Mouse (Mus musculus): Measurements from ENCODE around the gene Pdcd6. TPM values are rescaled to one million over a fixed set of nuclear protein-coding genes. Genes with fewer than 3 reads are reported as not detected.
A peak's percentile ranks its signal among the peaks of the same experiment; 100 is the strongest.

The Pdcd6 gene
- polyA plus RNA-seq, 1 experiment, result 65.0 TPM

GRCm38 (mm10) chr13:74301607-74301984 is 15.8 kb downstream of the Pdcd6 start:
- TF ChIP-seq GATA1 (IDR thresholded peaks at IDR 0.05; ENCODE audit: low read length), result no peak

GRCm38 (mm10) chr13:74300925-74301606 is 16.3 kb downstream of the Pdcd6 start:
- no peak for TF ChIP-seq GATA1 (IDR thresholded peaks at IDR 0.05; ENCODE audit: low read length)

GRCm38 (mm10) chr13:74296376-74296775 is 21.0 kb downstream of the Pdcd6 start:
- no peak for TF ChIP-seq GATA1 (IDR thresholded peaks at IDR 0.05; ENCODE audit: low read length)

DNA sequence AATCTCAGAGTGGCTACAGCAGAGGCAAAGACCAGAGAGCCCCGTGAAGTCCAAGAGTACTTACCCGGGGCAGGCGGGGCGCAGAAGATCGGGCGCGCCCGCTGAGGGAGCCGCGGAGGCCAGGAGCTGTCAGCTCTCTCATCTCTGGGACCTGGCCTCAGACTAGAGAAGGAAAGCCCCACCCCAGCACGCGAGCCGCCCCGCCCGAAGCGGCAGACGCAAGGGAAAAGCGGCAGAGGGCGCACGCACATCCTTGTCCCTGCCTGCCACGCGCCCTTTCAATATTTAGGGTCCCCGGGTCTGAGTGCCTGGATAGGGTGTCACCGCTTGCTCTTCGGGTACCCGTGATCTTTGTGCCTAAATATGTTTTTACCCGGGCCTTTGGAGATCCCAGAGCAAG is 25.2 kb downstream of the Pdcd6 start, which contains the start of gene Ahrr:
Gene Ahrr (minus strand): TSS at position 165 of the 400 bp plus-strand sequence.
- no peak for TF ChIP-seq GATA1 (IDR thresholded peaks at IDR 0.05; ENCODE audit: low read length)

- TF ChIP-seq GATA1 (IDR thresholded peaks at IDR 0.05; ENCODE audit: low read length), result no peak
These were observed 27.7 kb downstream of the Pdcd6 start for GRCm38 (mm10) chr13:74289646-74290045.

- no peak for TF ChIP-seq GATA1 (IDR thresholded peaks at IDR 0.05; ENCODE audit: low read length)
These were observed 35.1 kb downstream of the Pdcd6 start for GRCm38 (mm10) chr13:74282299-74282698.

- peak; percentile 8 for TF ChIP-seq GATA1 (IDR thresholded peaks at IDR 0.05; ENCODE audit: low read length)
These were observed 41.7 kb downstream of the Pdcd6 start for GRCm38 (mm10) chr13:74275726-74276125.

- no peak for TF ChIP-seq GATA1 (IDR thresholded peaks at IDR 0.05; ENCODE audit: low read length)
These were observed 57.0 kb downstream of the Pdcd6 start for GRCm38 (mm10) chr13:74260231-74260992.

DNA sequence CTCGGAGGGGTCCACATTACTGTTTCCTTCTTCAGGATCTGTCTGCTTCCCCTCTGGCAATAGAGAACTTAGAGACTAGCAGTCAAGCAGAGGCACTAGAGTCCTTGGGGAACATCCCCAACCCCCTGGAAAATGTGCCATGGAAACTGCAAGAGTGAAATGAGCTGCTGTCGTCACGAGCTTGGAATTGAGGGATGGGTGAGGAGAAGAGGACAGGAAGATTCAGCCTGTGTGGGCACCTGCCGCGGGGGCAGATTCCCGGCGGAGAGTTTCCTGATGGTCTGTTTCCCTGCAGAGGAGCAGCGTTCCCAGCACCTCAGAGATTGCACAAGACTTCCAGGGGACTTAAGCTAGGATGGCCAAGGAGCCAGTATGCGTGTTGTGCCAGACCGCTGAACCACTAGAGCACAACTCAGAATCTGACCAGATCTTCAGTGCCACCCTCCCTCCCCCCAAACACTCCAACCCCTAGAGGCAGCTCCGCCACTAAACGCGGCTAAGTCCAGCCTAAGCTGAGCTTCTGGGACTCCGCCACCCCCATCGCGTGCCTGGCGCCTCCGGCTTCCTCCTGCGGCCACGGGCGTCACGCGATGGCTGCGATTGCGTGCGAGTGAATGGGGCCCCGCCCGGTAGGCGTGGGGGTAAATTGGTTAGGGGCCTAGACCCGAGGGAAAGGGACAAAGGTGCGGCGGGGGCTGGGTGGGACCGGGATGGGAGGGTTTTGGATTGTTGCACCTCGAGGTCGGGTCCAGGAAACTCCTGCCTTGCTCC is 57.7 kb downstream of the Pdcd6 start:
- TF ChIP-seq GATA1 (IDR thresholded peaks at IDR 0.05; ENCODE audit: low read length), result no peak

Other genes with a start within 250 kb of the Pdcd6 start
- not detected in 2 replicates for gene Slc9a3, start 196.1 kb downstream of the Pdcd6 start, polyA plus RNA-seq (2012)
- 3.1 and 31.0 TPM in 2 replicates for gene Exoc3, start 108.8 kb downstream of the Pdcd6 start, polyA plus RNA-seq (2012)
- not detected in 2 replicates for gene Ahrr, start 25.2 kb downstream of the Pdcd6 start, polyA plus RNA-seq (2012)
- 64.6 and 85.8 TPM in 2 replicates for gene Sdha, start 32.7 kb upstream of the Pdcd6 start, polyA plus RNA-seq (2012)
- gene Ccdc127, start 32.7 kb upstream of the Pdcd6 start, polyA plus RNA-seq (2012), result 0.30 and 0.32 TPM in 2 replicates
- gene Lrrc14b, start 46.4 kb upstream of the Pdcd6 start, polyA plus RNA-seq (2012), result not detected in 2 replicates
- 0.05 and 0.11 TPM in 2 replicates for gene Zfp72, start 73.3 kb upstream of the Pdcd6 start, polyA plus RNA-seq (2012)
- gene Ftl1-ps1, start 82.1 kb upstream of the Pdcd6 start, polyA plus RNA-seq (2012), result 21.1 and 34.8 TPM in 2 replicates
- 0.36 and 0.65 TPM in 2 replicates for gene Zfp825, start 176.4 kb upstream of the Pdcd6 start, polyA plus RNA-seq (2012)